Mouse (Mus musculus) heart, embryonic 11.5 days (tissue): ENCODE data around the gene Ror1. TPM values are rescaled to one million over a fixed set of nuclear protein-coding genes. Genes with fewer than 3 reads are reported as not detected.
A peak's percentile ranks its signal among the peaks of the same experiment; 100 is the strongest.

ENCODE experiments used
- ATAC-seq: fragments of 200-750 bp; cut with Nextera tagmentation; replicated peaks from 2 replicates; pipeline ENCODE4 v1.8.0; 2017; ENCODE audit warnings: moderate library complexity; ENCODE audit not compliant: insufficient number of reproducible peaks, low FRiP score, low TSS enrichment
- H3K27ac ChIP-seq: fragments of 300-500 bp; sonication (generic); 2 replicates; pipeline ENCODE4 v1.5.1; 2014; ENCODE audit warnings: mild to moderate bottlenecking, low read depth, low read length
- H3K27me3 ChIP-seq: fragments of 300-500 bp; sonication (generic); 2 replicates; pipeline ENCODE4 v1.6.1; 2014; ENCODE audit warnings: mild to moderate bottlenecking, low read length, mixed read lengths; ENCODE audit not compliant: control insufficient read depth, insufficient read depth
- H3K36me3 ChIP-seq: fragments of 300-500 bp; sonication (generic); 2 replicates; pipeline ENCODE4 v1.6.1; 2014; ENCODE audit warnings: mild to moderate bottlenecking, low read length, moderate library complexity, mixed read lengths; ENCODE audit not compliant: control insufficient read depth, insufficient read depth
- H3K4me1 ChIP-seq: fragments of 300-500 bp; sonication (generic); 2 replicates; pipeline ENCODE4 v1.6.1; 2014; ENCODE audit warnings: low read length; ENCODE audit not compliant: control insufficient read depth, insufficient read depth
- H3K4me2 ChIP-seq: fragments of 300-500 bp; sonication (generic); 2 replicates; pipeline ENCODE4 v1.6.1; 2014; ENCODE audit warnings: mild to moderate bottlenecking, moderate library complexity
- H3K4me3 ChIP-seq: fragments of 300-500 bp; sonication (generic); 2 replicates; pipeline ENCODE4 v1.5.1; 2014; ENCODE audit warnings: low read depth, low read length
- H3K9ac ChIP-seq: fragments of 300-500 bp; sonication (generic); 2 replicates; pipeline ENCODE4 v1.6.1; 2014; ENCODE audit warnings: mild to moderate bottlenecking, low read depth, low read length, moderate library complexity
- H3K9me3 ChIP-seq: fragments of 300-500 bp; sonication (generic); replicated peaks from 2 replicates; pipeline ENCODE4 v1.6.1; 2016; ENCODE audit warnings: low read length; ENCODE audit not compliant: control insufficient read depth
- WGBS: fragments of 180-500 bp; shearing (Covaris S2); extraction: QIAGEN DNeasy Blood & Tissue Kit; methylation state at CpG from one replicate; pipeline ENCODE4 v1.1.7; 2014; ENCODE audit not compliant: insufficient replicate concordance; 5-methylcytosine and 5-hydroxymethylcytosine counted together
- polyA plus RNA-seq: library from polyadenylated mRNA; unstranded; fragments of >200 nt; fragmentation: Nextera tagmentation; extraction: Ambion mirVana; gene quantifications from 2 replicates; pipeline ENCODE4 v1.2.1, GENCODE M21; 2014

Ror1 gene
- polyA plus RNA-seq, result 7.3 and 9.7 TPM in 2 replicates

GRCm38 (mm10) chr4:100095685-100096595, at the start of gene Ror1:
Gene Ror1 (plus strand): TSS chr4:100095791.
- Histone ChIP-seq H3K4me3 (peak within 1 kb of the TSS; percentile 63), H3K36me3 (no peaks in the 10 kb centered on the region), H3K27ac (peak within 1 kb of the TSS; percentile 81), H3K27me3 (peaks cover 4% of the 10 kb centered on the region; the same call in 1 of the 2 replicates), H3K9me3 (no peaks in the 10 kb centered on the region), H3K9ac (peak within 1 kb of the TSS; percentile 80), H3K4me2 (peak within 1 kb of the TSS; percentile 66), H3K4me1 (no peaks in the 10 kb centered on the region)
- peak; percentile 70 for ATAC-seq
- WGBS, result 0% methylated on average over 46 of the region's 76 CpGs

- no peaks in the 10 kb centered on the region for H3K36me3 ChIP-seq
- H3K4me3 ChIP-seq, result no peak overlapping the region
- no peaks in the 10 kb centered on the region; the same call in 1 of the 2 replicates for H3K27me3 ChIP-seq
- WGBS, result 51% methylated on average over 6 of the region's 6 CpGs
- H3K9me3 ChIP-seq, result no peaks in the 10 kb centered on the region
- no peak overlapping the region for H3K27ac ChIP-seq
- H3K4me1 ChIP-seq, result no peaks in the 10 kb centered on the region
- no peak overlapping the region for H3K9ac ChIP-seq
- H3K4me2 ChIP-seq, result no peak overlapping the region
- ATAC-seq, result no peak
Observed at GRCm38 (mm10) chr4:100047066-100047465, 48.5 kb upstream of the Ror1 start.

GRCm38 (mm10) chr4:100048351-100048950, 47.1 kb upstream of the Ror1 start:
- Histone ChIP-seq H3K36me3 (no peaks in the 10 kb centered on the region), H3K27ac (no peak overlapping the region), H3K9ac (no peak overlapping the region), H3K27me3 (no peaks in the 10 kb centered on the region; the same call in 1 of the 2 replicates), H3K4me1 (no peaks in the 10 kb centered on the region), H3K9me3 (no peaks in the 10 kb centered on the region), H3K4me2 (no peak overlapping the region), H3K4me3 (no peak overlapping the region)
- WGBS, result 71% methylated on average over 7 of the region's 7 CpGs
- no peak for ATAC-seq

GRCm38 (mm10) chr4:100051767-100052166, 43.8 kb upstream of the Ror1 start:
- ATAC-seq, result no peak
- Histone ChIP-seq H3K4me1 (no peaks in the 10 kb centered on the region), H3K36me3 (no peaks in the 10 kb centered on the region)

GRCm38 (mm10) chr4:100052258-100052657, 43.3 kb upstream of the Ror1 start:
- Histone ChIP-seq H3K4me3 (no peak overlapping the region), H3K4me2 (no peak overlapping the region), H3K9me3 (no peaks in the 10 kb centered on the region), H3K9ac (no peak overlapping the region), H3K4me1 (no peaks in the 10 kb centered on the region), H3K36me3 (no peaks in the 10 kb centered on the region), H3K27ac (no peak overlapping the region), H3K27me3 (no peaks in the 10 kb centered on the region)
- WGBS, result 68% methylated on average over 3 of the region's 3 CpGs
- ATAC-seq, result no peak

More at GRCm38 (mm10) chr4:100051767-100052166, 43.8 kb upstream of the Ror1 start:
- no peaks in the 10 kb centered on the region for H3K27me3 ChIP-seq
- H3K4me2 ChIP-seq, result no peak overlapping the region
- no peak overlapping the region for H3K4me3 ChIP-seq
- no peak overlapping the region for H3K9ac ChIP-seq
- no peaks in the 10 kb centered on the region for H3K9me3 ChIP-seq
- no peak overlapping the region for H3K27ac ChIP-seq

GRCm38 (mm10) chr4:100056046-100056445, 39.5 kb upstream of the Ror1 start:
- Histone ChIP-seq H3K27me3 (no peaks in the 10 kb centered on the region), H3K36me3 (no peaks in the 10 kb centered on the region), H3K4me3 (no peak overlapping the region), H3K27ac (no peak overlapping the region), H3K9ac (no peak overlapping the region), H3K9me3 (no peaks in the 10 kb centered on the region), H3K4me2 (no peak overlapping the region), H3K4me1 (no peaks in the 10 kb centered on the region)
- WGBS, result 50% methylated on average over 9 of the region's 9 CpGs
- no peak for ATAC-seq

GRCm38 (mm10) chr4:100056446-100056845, 39.1 kb upstream of the Ror1 start:
- no peaks in the 10 kb centered on the region for H3K27me3 ChIP-seq
- no peak overlapping the region for H3K4me2 ChIP-seq
- no peaks in the 10 kb centered on the region for H3K36me3 ChIP-seq
- no peak overlapping the region for H3K9ac ChIP-seq
- no peaks in the 10 kb centered on the region for H3K9me3 ChIP-seq
- no peaks in the 10 kb centered on the region for H3K4me1 ChIP-seq
- H3K27ac ChIP-seq, result no peak overlapping the region
- no peak for ATAC-seq
- 72% methylated on average over 4 of the region's 4 CpGs for WGBS
- H3K4me3 ChIP-seq, result no peak overlapping the region

GRCm38 (mm10) chr4:100057381-100057780, 38.2 kb upstream of the Ror1 start:
- WGBS, result 80% methylated on average over 13 of the region's 13 CpGs
- ATAC-seq, result no peak
- H3K4me2 ChIP-seq, result no peak overlapping the region
- H3K4me1 ChIP-seq, result no peaks in the 10 kb centered on the region
- no peaks in the 10 kb centered on the region for H3K36me3 ChIP-seq
- no peak overlapping the region for H3K4me3 ChIP-seq
- no peak overlapping the region for H3K9ac ChIP-seq
- H3K27ac ChIP-seq, result no peak overlapping the region
- no peaks in the 10 kb centered on the region for H3K27me3 ChIP-seq
- no peaks in the 10 kb centered on the region for H3K9me3 ChIP-seq
